Mouse (Mus musculus) brain, embryonic 14.5 days (tissue): ENCODE results near the gene Nxph4.

Source experiments
- CTCF ChIP-seq: fragments of 200-500 bp; IDR thresholded peaks from 2 replicates; pipeline ENCODE4 v1.5.1; 2012; ENCODE audit warnings: inconsistent platforms, mild to moderate bottlenecking, moderate library complexity, borderline replicate concordance; ENCODE audit not compliant: insufficient read depth, insufficient read length; ENCODE audit errors: extremely low read depth
- POLR2A ChIP-seq: fragments of 200-500 bp; IDR thresholded peaks from 2 replicates; pipeline ENCODE4 v1.6.1; 2012; ENCODE audit warnings: mild to moderate bottlenecking, inconsistent platforms, borderline replicate concordance; ENCODE audit not compliant: poor library complexity, insufficient read depth, insufficient read length, severe bottlenecking; ENCODE audit errors: extremely low read depth

GRCm38 (mm10) chr10:127514111-127514698 is 20.2 kb downstream of the Nxph4 start:
- TF ChIP-seq CTCF = no peak
- no peak for TF ChIP-seq POLR2A
